Mouse (Mus musculus) hematopoietic multipotent progenitor cell, adult 10-12 weeks (in vitro differentiated cells): ENCODE results near the gene Gm21887. TPM values are rescaled to one million over a fixed set of nuclear protein-coding genes. Genes with fewer than 3 reads are reported as not detected.

Source experiments
- polyA plus RNA-seq: library from polyadenylated mRNA; stranded (reverse); fragments of >175 nt; gene quantifications from 2 replicates; pipeline ENCODE4 v1.2.3, GENCODE M21; 2012; ENCODE audit warnings: low replicate concordance

The Gm21887 gene
- polyA plus RNA-seq: 1,256 and 1,547 TPM in 2 replicates

DNA sequence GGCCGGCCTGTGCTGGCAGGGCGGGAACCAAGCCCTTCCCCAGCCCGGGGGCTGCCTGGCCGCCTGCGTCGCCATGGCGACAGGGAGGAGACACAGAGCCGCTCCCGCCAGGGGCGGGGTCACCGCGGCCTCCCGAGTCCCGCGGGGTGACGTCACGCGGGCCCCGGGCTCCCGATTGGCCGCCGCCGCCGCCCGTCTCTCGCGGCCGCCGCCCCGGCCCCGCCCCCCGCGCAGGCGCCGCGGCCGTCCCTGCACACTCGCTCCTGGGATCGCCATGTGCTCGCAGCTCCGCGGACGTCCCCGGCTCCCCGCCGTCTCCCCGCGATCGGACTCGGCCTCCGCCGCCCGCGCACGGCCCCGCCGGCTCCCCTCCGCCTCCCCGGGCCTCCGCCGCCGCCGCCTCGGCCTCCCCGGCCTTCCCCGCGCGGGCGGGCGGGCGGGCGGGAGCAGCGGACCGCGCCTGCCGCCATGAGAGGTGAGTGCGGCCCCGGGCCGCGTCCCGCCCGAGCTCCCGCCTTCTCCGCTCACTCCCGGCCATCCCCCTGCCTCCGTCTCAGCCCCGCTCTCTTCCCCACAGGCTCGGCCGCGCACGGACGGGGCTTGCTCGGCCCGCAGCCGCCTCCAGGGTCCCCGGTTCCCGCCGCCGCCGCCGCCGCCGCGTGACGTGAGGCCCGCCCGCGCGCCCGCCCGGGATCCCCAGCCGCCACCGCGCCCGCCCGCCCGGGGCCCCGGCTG, at the start of gene Gm21887:
Gene Gm21887, plus strand, starts transcription at position 644 of the 735 bp plus-strand sequence.

Other genes with a start within 250 kb of the Gm21887 start
- not detected in 2 replicates for gene 4933400A11Rik, start 230.0 kb upstream of the Gm21887 start, polyA plus RNA-seq